Mouse (Mus musculus) embryonic facial prominence, embryonic 13.5 days (tissue): ENCODE results near the gene Exosc10. TPM values are rescaled to one million over a fixed set of nuclear protein-coding genes. Genes with fewer than 3 reads are reported as not detected.

ENCODE experiments used
- ATAC-seq: fragments of 200-750 bp; cut with Nextera tagmentation; 2 replicates; pipeline ENCODE4 v1.8.0; 2017; ENCODE audit warnings: low read depth; ENCODE audit not compliant: insufficient number of reproducible peaks, insufficient read depth, low FRiP score, low TSS enrichment
- H3K27ac ChIP-seq: fragments of 300-500 bp; sonication (generic); 2 replicates; pipeline ENCODE4 v1.5.1; 2015; ENCODE audit warnings: moderate library complexity, mild to moderate bottlenecking, inconsistent platforms
- H3K27me3 ChIP-seq: fragments of 300-500 bp; sonication (generic); 2 replicates; pipeline ENCODE4 v1.6.1; 2015; ENCODE audit warnings: mild to moderate bottlenecking, inconsistent platforms
- H3K36me3 ChIP-seq: fragments of 300-500 bp; sonication (generic); 2 replicates; pipeline ENCODE4 v1.6.1; 2015; ENCODE audit warnings: mild to moderate bottlenecking, inconsistent platforms
- H3K4me1 ChIP-seq: fragments of 300-500 bp; sonication (generic); 2 replicates; pipeline ENCODE4 v1.6.1; 2015; ENCODE audit warnings: inconsistent platforms
- H3K4me2 ChIP-seq: fragments of 300-500 bp; sonication (generic); 2 replicates; pipeline ENCODE4 v1.6.1; 2015; ENCODE audit warnings: moderate library complexity, mild to moderate bottlenecking, inconsistent platforms
- H3K4me3 ChIP-seq: fragments of 300-500 bp; sonication (generic); 2 replicates; pipeline ENCODE4 v1.5.1; 2015; ENCODE audit warnings: mild to moderate bottlenecking, inconsistent platforms
- H3K9ac ChIP-seq: fragments of 300-500 bp; sonication (generic); 2 replicates; pipeline ENCODE4 v1.6.1; 2015; ENCODE audit warnings: mild to moderate bottlenecking, inconsistent platforms
- H3K9me3 ChIP-seq: fragments of 300-500 bp; sonication (generic); 2 replicates; pipeline ENCODE4 v1.6.1; 2016; ENCODE audit warnings: inconsistent platforms
- WGBS: fragments of 180-500 bp; shearing (Covaris S2); methylation state at CpG from one replicate; pipeline ENCODE4 v1.1.7; 2015; ENCODE audit warnings: mixed read lengths; 5-methylcytosine and 5-hydroxymethylcytosine counted together
- polyA plus RNA-seq: library from polyadenylated mRNA; unstranded; fragments of >200 nt; fragmentation: Nextera tagmentation; extraction: Ambion mirVana; gene quantifications from 2 replicates; pipeline ENCODE4 v1.2.1, GENCODE M21; 2015

Gene Exosc10
- polyA plus RNA-seq, 1 experiment from 2014 or later = 99.7 TPM

- Histone ChIP-seq H3K36me3 (peaks cover 69% of the 10 kb centered on the region), H3K27ac (no peak overlapping the region), H3K4me2 (no peak overlapping the region), H3K27me3 (no peaks in the 10 kb centered on the region), H3K4me1 (peaks cover 12% of the 10 kb centered on the region), H3K9me3 (no peaks in the 10 kb centered on the region), H3K4me3 (no peak overlapping the region), H3K9ac (no peak overlapping the region)
- no peak for ATAC-seq
- 97% methylated on average over 3 of the region's 3 CpGs for WGBS
Observed at GRCm38 (mm10) chr4:148596731-148597130, 38.5 kb downstream of the Exosc10 start.

GRCm38 (mm10) chr4:148598826-148599225 lies 40.6 kb downstream of the Exosc10 start:
- Histone ChIP-seq H3K27ac (no peak overlapping the region), H3K4me1 (no peaks in the 10 kb centered on the region), H3K36me3 (peaks cover 56% of the 10 kb centered on the region), H3K4me3 (no peak overlapping the region), H3K27me3 (no peaks in the 10 kb centered on the region), H3K4me2 (no peak overlapping the region), H3K9ac (no peak overlapping the region), H3K9me3 (no peaks in the 10 kb centered on the region)
- no peak for ATAC-seq
- 91% methylated on average over 12 of the region's 12 CpGs for WGBS

GRCm38 (mm10) chr4:148600316-148600715 lies 42.1 kb downstream of the Exosc10 start:
- Histone ChIP-seq H3K27ac (no peak overlapping the region), H3K36me3 (peaks cover 41% of the 10 kb centered on the region)
- 85% methylated on average over 4 of the region's 4 CpGs for WGBS

GRCm38 (mm10) chr4:148601871-148602270 lies 43.6 kb downstream of the Exosc10 start:
- Histone ChIP-seq H3K4me1 (no peaks in the 10 kb centered on the region), H3K9ac (no peak overlapping the region), H3K4me3 (no peak overlapping the region), H3K27ac (no peak overlapping the region), H3K27me3 (no peaks in the 10 kb centered on the region), H3K9me3 (no peaks in the 10 kb centered on the region), H3K4me2 (no peak overlapping the region), H3K36me3 (peaks cover 26% of the 10 kb centered on the region)
- 83% methylated on average over 4 of the region's 4 CpGs for WGBS
- no peak for ATAC-seq

More at GRCm38 (mm10) chr4:148600316-148600715, 42.1 kb downstream of the Exosc10 start:
- H3K27me3 ChIP-seq = no peaks in the 10 kb centered on the region
- no peaks in the 10 kb centered on the region for H3K4me1 ChIP-seq
- no peak overlapping the region for H3K9ac ChIP-seq
- no peak overlapping the region for H3K4me2 ChIP-seq
- H3K9me3 ChIP-seq = no peaks in the 10 kb centered on the region
- ATAC-seq = no peak
- no peak overlapping the region for H3K4me3 ChIP-seq

- Histone ChIP-seq H3K36me3 (peaks cover 26% of the 10 kb centered on the region), H3K4me2 (no peak within 1 kb of the TSS), H3K9ac (no peak within 1 kb of the TSS), H3K4me3 (no peak within 1 kb of the TSS), H3K27me3 (no peaks in the 10 kb centered on the region), H3K27ac (no peak within 1 kb of the TSS), H3K9me3 (no peaks in the 10 kb centered on the region), H3K4me1 (no peaks in the 10 kb centered on the region)
- ATAC-seq = no peak
- 90% methylated on average over 14 of the region's 14 CpGs for WGBS
Observed at GRCm38 (mm10) chr4:148602357-148603120, 44.3 kb downstream of the Exosc10 start, which contains the start of gene Masp2. Gene Masp2, plus strand, starts transcription at chr4:148602554.

DNA sequence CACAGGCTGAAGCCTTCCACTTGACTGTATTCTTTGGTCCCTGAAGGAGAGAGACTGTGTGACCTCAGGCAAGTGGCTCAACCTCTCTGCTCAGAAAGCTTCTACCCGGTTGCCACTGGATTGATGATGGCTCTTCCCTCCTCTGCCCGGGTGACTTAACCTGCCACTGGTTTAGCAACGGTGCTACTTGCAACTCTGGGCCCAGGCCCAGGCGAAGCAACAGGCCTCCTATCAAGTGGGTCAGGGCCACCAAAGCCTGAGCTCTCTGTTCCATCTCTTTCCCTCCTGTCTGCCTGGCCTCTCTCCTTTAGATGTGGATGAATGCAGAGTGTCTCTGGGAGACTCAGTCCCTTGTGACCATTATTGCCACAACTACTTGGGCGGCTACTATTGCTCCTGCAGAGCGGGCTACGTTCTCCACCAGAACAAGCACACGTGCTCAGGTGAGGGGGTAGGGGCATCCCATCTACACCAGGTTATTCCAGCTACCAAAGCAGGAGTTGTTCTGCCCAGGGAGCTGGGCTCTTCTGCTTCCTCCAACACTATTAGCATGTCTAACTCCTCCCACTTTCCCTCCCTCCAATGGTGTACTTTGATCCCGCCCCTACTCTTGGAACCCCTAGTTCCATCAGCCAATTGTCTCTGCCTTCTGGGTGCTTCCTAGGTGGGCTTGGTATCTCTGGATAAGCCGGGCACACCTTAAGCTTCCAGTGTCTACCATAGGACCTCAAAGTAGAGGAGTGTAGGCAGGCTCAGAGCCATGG lies 45.3 kb downstream of the Exosc10 start:
- Histone ChIP-seq H3K27ac (peak overlapping the region; percentile 34; the same call in 1 of the 2 replicates), H3K9me3 (no peaks in the 10 kb centered on the region), H3K36me3 (peaks cover 16% of the 10 kb centered on the region), H3K9ac (no peak overlapping the region), H3K27me3 (no peaks in the 10 kb centered on the region), H3K4me2 (no peak overlapping the region), H3K4me1 (no peaks in the 10 kb centered on the region), H3K4me3 (no peak overlapping the region)
- 71% methylated on average over 10 of the region's 10 CpGs for WGBS
- ATAC-seq = no peak

DNA sequence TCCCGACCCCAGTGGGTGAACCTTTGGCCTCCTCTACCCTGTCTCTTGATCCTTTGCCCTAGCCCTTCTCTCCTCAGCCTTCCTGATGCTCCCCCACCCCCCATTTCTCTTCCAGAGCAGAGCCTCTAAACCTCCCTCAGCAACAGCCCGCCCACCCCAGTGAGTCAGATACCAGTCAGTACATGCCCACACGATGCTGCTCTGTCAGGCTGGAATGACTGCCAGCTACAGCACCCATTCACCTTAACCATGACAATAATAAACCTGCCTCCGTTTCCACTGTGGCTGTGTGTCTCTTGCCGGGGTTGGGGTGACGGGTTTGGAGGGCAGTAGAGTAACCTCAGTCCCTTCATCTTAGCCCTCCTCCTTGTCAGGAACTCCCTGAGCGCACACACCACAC lies 45.9 kb downstream of the Exosc10 start:
- WGBS = 67% methylated on average over 7 of the region's 7 CpGs
- H3K9ac ChIP-seq = no peak overlapping the region
- peak overlapping the region; percentile 72; the same call in 1 of the 2 replicates for H3K27ac ChIP-seq
- H3K27me3 ChIP-seq = no peaks in the 10 kb centered on the region
- no peak overlapping the region for H3K4me3 ChIP-seq
- H3K4me1 ChIP-seq = no peaks in the 10 kb centered on the region
- H3K4me2 ChIP-seq = no peak overlapping the region
- H3K9me3 ChIP-seq = no peaks in the 10 kb centered on the region
- H3K36me3 ChIP-seq = peaks cover 10% of the 10 kb centered on the region
- no peak for ATAC-seq

- no peaks in the 10 kb centered on the region for H3K4me1 ChIP-seq
- no peaks in the 10 kb centered on the region for H3K27me3 ChIP-seq
- H3K36me3 ChIP-seq = peaks cover 6% of the 10 kb centered on the region; the same call in 1 of the 2 replicates
- H3K4me2 ChIP-seq = no peak overlapping the region
- H3K27ac ChIP-seq = peak overlapping the region; percentile 72; the same call in 1 of the 2 replicates
- no peak overlapping the region for H3K9ac ChIP-seq
- no peak overlapping the region for H3K4me3 ChIP-seq
- no peaks in the 10 kb centered on the region for H3K9me3 ChIP-seq
- 76% methylated on average over 3 of the region's 3 CpGs for WGBS
- no peak for ATAC-seq
Observed at GRCm38 (mm10) chr4:148604541-148605165, 46.4 kb downstream of the Exosc10 start.

- Histone ChIP-seq H3K9me3 (no peaks in the 10 kb centered on the region), H3K4me2 (no peak overlapping the region), H3K36me3 (peaks cover 27% of the 10 kb centered on the region), H3K27ac (0 out of 2 replicates have a peak overlapping the region, but pooled peaks have one; percentile 7), H3K4me3 (no peak overlapping the region), H3K9ac (no peak overlapping the region), H3K4me1 (no peaks in the 10 kb centered on the region), H3K27me3 (no peaks in the 10 kb centered on the region)
- 30% methylated on average over 5 of the region's 5 CpGs for WGBS
- no peak for ATAC-seq
Observed at GRCm38 (mm10) chr4:148607758-148608157, 49.5 kb downstream of the Exosc10 start.

- no peak overlapping the region for H3K9ac ChIP-seq
- no peak overlapping the region for H3K4me3 ChIP-seq
- WGBS = 87% methylated on average over 5 of the region's 5 CpGs
- H3K4me2 ChIP-seq = no peak overlapping the region
- H3K9me3 ChIP-seq = no peaks in the 10 kb centered on the region
- no peak for ATAC-seq
- H3K27me3 ChIP-seq = no peaks in the 10 kb centered on the region
- H3K27ac ChIP-seq = no peak overlapping the region
- peaks cover 42% of the 10 kb centered on the region for H3K36me3 ChIP-seq
- H3K4me1 ChIP-seq = peaks cover 4% of the 10 kb centered on the region; the same call in 1 of the 2 replicates
Observed at GRCm38 (mm10) chr4:148609805-148610204, 51.6 kb downstream of the Exosc10 start.

GRCm38 (mm10) chr4:148610631-148611364 lies 52.6 kb downstream of the Exosc10 start:
- H3K27ac ChIP-seq = no peak overlapping the region
- no peak overlapping the region for H3K4me2 ChIP-seq
- no peak overlapping the region for H3K9ac ChIP-seq
- no peaks in the 10 kb centered on the region for H3K9me3 ChIP-seq
- no peak for ATAC-seq
- H3K36me3 ChIP-seq = peaks cover 52% of the 10 kb centered on the region
- H3K4me1 ChIP-seq = peaks cover 4% of the 10 kb centered on the region; the same call in 1 of the 2 replicates
- no peak overlapping the region for H3K4me3 ChIP-seq
- 75% methylated on average over 5 of the region's 5 CpGs for WGBS
- no peaks in the 10 kb centered on the region for H3K27me3 ChIP-seq
